Mouse (Mus musculus) adrenal gland, postnatal 25 days (tissue): ENCODE measurements around the gene Tmod4. TPM values are rescaled to one million over a fixed set of nuclear protein-coding genes. Genes with fewer than 3 reads are reported as not detected.
"Not testable (repeated sequence)": the region's sequence is repeated elsewhere in the genome, so short reads cannot be mapped to it uniquely, and the experiment has no call there.

Experiments
- DNase-seq: peaks from one replicate; pipeline ENCODE4 v3.0.0; 2021; ENCODE audit warnings: mixed read lengths
- long read RNA-seq: library from polyadenylated mRNA; stranded (forward); transcript quantifications from one replicate; pipeline ENCODE4 v2.0.0, GENCODE M21; 2021
- total RNA-seq: library from RNA; stranded (reverse); gene quantifications from 2 replicates; pipeline ENCODE4 v1.2.3, GENCODE M21; 2021

Gene Tmod4
- 1.0 and 1.1 TPM in 2 replicates for total RNA-seq
- long read RNA-seq = 0 reads

GRCm38 (mm10) chr3:95124246-95124645 is at the start of gene Tmod4:
Tmod4 (plus strand) TSS chr3:95124476.
- no peak for DNase-seq

GRCm38 (mm10) chr3:95088071-95088470 is 36.2 kb upstream of the Tmod4 start:
- no peak for DNase-seq

GRCm38 (mm10) chr3:95100854-95101253 is 23.4 kb upstream of the Tmod4 start:
- no peak for DNase-seq

GRCm38 (mm10) chr3:95105121-95105520 is 19.2 kb upstream of the Tmod4 start:
- DNase-seq = no peak

- DNase-seq = no peak
Measured at GRCm38 (mm10) chr3:95105586-95106337, 18.5 kb upstream of the Tmod4 start.

- peak; percentile 95 for DNase-seq
Measured at GRCm38 (mm10) chr3:95106338-95107117, 17.7 kb upstream of the Tmod4 start, which contains the start of gene Pip5k1a. Pip5k1a (minus strand) TSS chr3:95106930.

GRCm38 (mm10) chr3:95107308-95107707 is 17.0 kb upstream of the Tmod4 start:
- not testable (repeated sequence) for DNase-seq

GRCm38 (mm10) chr3:95107898-95108297 is 16.4 kb upstream of the Tmod4 start:
- no peak for DNase-seq

- peak; percentile 87 for DNase-seq
Measured at GRCm38 (mm10) chr3:95110911-95111726, 13.2 kb upstream of the Tmod4 start, which contains the start of gene Vps72. Vps72 (plus strand) TSS chr3:95111022.

- DNase-seq = no peak
Measured at GRCm38 (mm10) chr3:95112760-95113159, 11.5 kb upstream of the Tmod4 start.

- no peak for DNase-seq
Measured at GRCm38 (mm10) chr3:95117751-95118150, 6.5 kb upstream of the Tmod4 start.

- no peak for DNase-seq
Measured at GRCm38 (mm10) chr3:95121580-95121979, 2.7 kb upstream of the Tmod4 start.

GRCm38 (mm10) chr3:95124972-95125371 is 696 bp downstream of the Tmod4 start:
- DNase-seq = peak; percentile 63

- no peak for DNase-seq
Measured at GRCm38 (mm10) chr3:95129226-95129651, 5.0 kb downstream of the Tmod4 start.

- no peak for DNase-seq
Measured at GRCm38 (mm10) chr3:95130081-95130480, 5.8 kb downstream of the Tmod4 start.

- not testable (repeated sequence) for DNase-seq
Measured at GRCm38 (mm10) chr3:95132389-95132788, 8.1 kb downstream of the Tmod4 start.

GRCm38 (mm10) chr3:95133176-95133575 is 8.9 kb downstream of the Tmod4 start:
- no peak for DNase-seq

- peak; percentile 85 for DNase-seq
Measured at GRCm38 (mm10) chr3:95133680-95134101, 9.4 kb downstream of the Tmod4 start, which contains the start of the genes Scnm1 and Lysmd1. Scnm1 (minus strand) TSS chr3:95134011. Lysmd1 (plus strand) TSS chr3:95134088.

GRCm38 (mm10) chr3:95134133-95134532 is 9.9 kb downstream of the Tmod4 start:
- DNase-seq = not testable (repeated sequence)

GRCm38 (mm10) chr3:95135023-95135422 is 10.7 kb downstream of the Tmod4 start:
- peak; percentile 47 for DNase-seq

- DNase-seq = no peak
Measured at GRCm38 (mm10) chr3:95135433-95136052, 11.3 kb downstream of the Tmod4 start.

- no peak for DNase-seq
Measured at GRCm38 (mm10) chr3:95136336-95136735, 12.1 kb downstream of the Tmod4 start.
